Mouse (Mus musculus) myocyte (in vitro differentiated cells): ENCODE measurements around the gene Cutc. TPM values are rescaled to one million over a fixed set of nuclear protein-coding genes. Genes with fewer than 3 reads are reported as not detected.

Experiments used
- H3K27me3 ChIP-seq: one replicate; pipeline ENCODE4 v1.6.1; 2011; ENCODE audit not compliant: control insufficient read depth, insufficient read depth, insufficient read length
- H3K36me3 ChIP-seq: one replicate; pipeline ENCODE4 v1.6.1; 2011; ENCODE audit not compliant: control insufficient read depth, insufficient read depth
- H3K4me2 ChIP-seq: one replicate; pipeline ENCODE4 v1.6.1; 2011; ENCODE audit warnings: low read depth, control low read depth
- H3K4me3 ChIP-seq: one replicate; pipeline ENCODE4 v1.5.1; 2011; ENCODE audit warnings: mild to moderate bottlenecking, control low read depth, moderate library complexity
- H3K79me2 ChIP-seq: one replicate; pipeline ENCODE4 v1.6.1; 2011; ENCODE audit not compliant: control insufficient read depth, insufficient read depth
- H3ac ChIP-seq: one replicate; pipeline ENCODE4 v1.6.1; 2011; ENCODE audit not compliant: control insufficient read depth, insufficient read length
- CEBPB ChIP-seq: IDR thresholded peaks from 2 replicates; pipeline ENCODE4 v1.6.1; 2011; ENCODE audit warnings: mild to moderate bottlenecking, moderate library complexity; ENCODE audit not compliant: poor library complexity, insufficient read depth, severe bottlenecking
- E2F4 ChIP-seq: IDR thresholded peaks from one replicate; pipeline ENCODE4 v1.6.1; 2011; ENCODE audit warnings: mild to moderate bottlenecking, control low read depth, moderate library complexity; ENCODE audit not compliant: insufficient read depth
- MAX ChIP-seq: IDR thresholded peaks from one replicate; pipeline ENCODE4 v1.6.1; 2011; ENCODE audit warnings: low read depth, mild to moderate bottlenecking, control low read depth
- MYOD1 ChIP-seq, 3 experiments: IDR thresholded peaks; one replicate each; pipeline ENCODE4 v1.6.1; 2011; ENCODE audit warnings: control low read depth in 2 of 3, low read depth in 2 of 3, mild to moderate bottlenecking in 2 of 3, moderate library complexity in 1 of 3; ENCODE audit not compliant: insufficient read length in 2 of 3, control insufficient read depth in 1 of 3
- MYOG ChIP-seq, 3 experiments: IDR thresholded peaks; one replicate each; pipeline ENCODE4 v1.6.1; 2011; ENCODE audit warnings: control low read depth in 2 of 3, low read depth in 2 of 3, mild to moderate bottlenecking in 2 of 3; ENCODE audit not compliant: insufficient read length in 2 of 3, control insufficient read depth in 1 of 3, insufficient read depth in 1 of 3
- POLR2A ChIP-seq: IDR thresholded peaks from one replicate; pipeline ENCODE4 v1.6.1; 2011; ENCODE audit warnings: low read depth, mild to moderate bottlenecking, control low read depth, moderate library complexity; ENCODE audit not compliant: insufficient read length
- POLR2AphosphoS2 ChIP-seq: IDR thresholded peaks from one replicate; pipeline ENCODE4 v1.6.1; 2011; ENCODE audit warnings: low read depth, control low read depth; ENCODE audit not compliant: insufficient read length
- REST ChIP-seq: IDR thresholded peaks from one replicate; pipeline ENCODE4 v1.6.1; 2011; ENCODE audit warnings: mild to moderate bottlenecking, control low read depth, moderate library complexity; ENCODE audit not compliant: insufficient read depth, insufficient read length
- SRF ChIP-seq: IDR thresholded peaks from one replicate; pipeline ENCODE4 v1.6.1; 2011; ENCODE audit warnings: low read depth; ENCODE audit not compliant: control insufficient read depth, insufficient read length
- TCF12 ChIP-seq: IDR thresholded peaks from one replicate; pipeline ENCODE4 v1.6.1; 2011; ENCODE audit warnings: mild to moderate bottlenecking, control low read depth; ENCODE audit not compliant: poor library complexity, insufficient read depth, severe bottlenecking
- TCF3 ChIP-seq: IDR thresholded peaks from one replicate; pipeline ENCODE4 v1.6.1; 2011; ENCODE audit warnings: low read depth, control low read depth; ENCODE audit not compliant: insufficient read length
- USF1 ChIP-seq: IDR thresholded peaks from one replicate; pipeline ENCODE4 v1.6.1; 2011; ENCODE audit warnings: low read depth, mild to moderate bottlenecking, control low read depth, moderate library complexity
- polyA plus RNA-seq: library from polyadenylated mRNA; unstranded; fragments of >200 nt; fragmentation: generic; extraction: Trizol; gene quantifications from one replicate; pipeline ENCODE4 v1.2.1, GENCODE M21; 2012; ENCODE audit warnings: missing spikeins

Gene Cutc
- polyA plus RNA-seq, 1 experiment: 5.1 TPM

DNA sequence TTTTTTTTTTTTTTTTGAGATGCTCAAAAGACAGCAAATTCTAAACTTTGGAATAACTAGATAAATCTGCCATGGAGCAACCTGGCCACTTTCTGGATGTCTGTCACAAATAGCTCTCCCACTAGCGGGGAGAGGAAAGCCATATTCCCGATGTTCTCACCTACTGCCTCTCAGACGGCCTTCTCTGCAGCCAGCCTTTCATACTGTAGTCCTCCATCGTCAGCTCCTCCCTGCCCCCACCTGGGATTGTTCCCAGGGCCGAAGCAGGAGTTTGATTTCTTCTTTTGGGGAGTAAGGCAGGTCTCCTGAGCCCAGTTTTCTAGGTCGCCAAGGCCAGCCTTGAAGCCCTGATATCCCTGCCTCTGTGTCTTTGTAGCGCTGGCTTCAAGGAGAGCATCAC is 21.6 kb upstream of the Cutc start:
- Histone ChIP-seq H3K36me3 (peaks cover 9% of the 10 kb centered on the region), H3K4me3 (no peak overlapping the region), H3K27me3 (no peaks in the 10 kb centered on the region), H3K4me2 (no peak overlapping the region), H3ac (no peak overlapping the region), H3K79me2 (no peaks in the 10 kb centered on the region)
- TF ChIP-seq MYOG (IDR thresholded peaks at IDR 0.05; ENCODE audit: control insufficient read depth in 1 of 3, insufficient read depth in 1 of 3, insufficient read length in 2 of 3, low read depth in 2 of 3) (no peak), TCF3 (no peak), MAX (no peak), REST (no peak), TCF12 (no peak), SRF (no peak), E2F4 (no peak), MYOD1 (IDR thresholded peaks at IDR 0.05; ENCODE audit: control insufficient read depth in 1 of 3, insufficient read length in 2 of 3, low read depth in 2 of 3) (no peak), CEBPB (no peak), USF1 (no peak), POLR2A (no peak), POLR2AphosphoS2 (no peak)

GRCm38 (mm10) chr19:43738409-43738808 is 14.4 kb upstream of the Cutc start:
- no peak overlapping the region for H3K4me3 ChIP-seq
- H3K79me2 ChIP-seq: no peaks in the 10 kb centered on the region
- H3K36me3 ChIP-seq: peaks cover 53% of the 10 kb centered on the region
- no peaks in the 10 kb centered on the region for H3K27me3 ChIP-seq
- no peak overlapping the region for H3ac ChIP-seq
- TF ChIP-seq CEBPB (no peak), MYOD1 (IDR thresholded peaks at IDR 0.05; ENCODE audit: control insufficient read depth in 1 of 3, insufficient read length in 2 of 3, low read depth in 2 of 3) (no peak), MAX (no peak), TCF3 (no peak), SRF (no peak)
- H3K4me2 ChIP-seq: no peak overlapping the region

- TF ChIP-seq TCF3 (no peak), TCF12 (no peak), POLR2AphosphoS2 (no peak), E2F4 (no peak), USF1 (no peak), REST (no peak), SRF (no peak), POLR2A (no peak)
- no peaks in the 10 kb centered on the region for H3K79me2 ChIP-seq
- no peak overlapping the region for H3K4me2 ChIP-seq
- peaks cover 77% of the 10 kb centered on the region for H3K36me3 ChIP-seq
- no peaks in the 10 kb centered on the region for H3K27me3 ChIP-seq
- H3ac ChIP-seq: no peak overlapping the region
- no peak overlapping the region for H3K4me3 ChIP-seq
Observed at GRCm38 (mm10) chr19:43743401-43743800, 9.4 kb upstream of the Cutc start.

DNA sequence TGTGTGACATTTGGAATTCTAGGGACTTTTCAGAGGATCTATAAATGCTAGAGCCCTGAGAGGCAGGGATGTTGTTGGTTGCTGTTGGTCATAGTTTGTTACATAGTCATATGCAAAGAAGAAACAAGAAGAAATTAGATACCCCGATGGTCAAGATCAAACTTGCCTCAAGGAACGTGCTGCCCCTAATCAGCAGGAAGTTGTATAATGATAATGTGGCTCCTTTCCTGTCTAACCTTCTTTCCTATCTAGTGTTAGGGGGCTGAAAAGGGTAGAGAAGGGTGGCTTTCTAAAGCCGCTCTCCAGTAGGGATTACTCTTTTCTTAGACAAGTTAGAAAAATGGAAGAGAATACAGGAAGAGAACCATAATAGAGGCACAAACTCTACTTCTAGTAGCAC is 7.1 kb upstream of the Cutc start:
- no peak overlapping the region for H3ac ChIP-seq
- no peak for TF ChIP-seq REST
- H3K79me2 ChIP-seq: no peaks in the 10 kb centered on the region
- no peaks in the 10 kb centered on the region for H3K27me3 ChIP-seq
- peaks cover 74% of the 10 kb centered on the region for H3K36me3 ChIP-seq
- no peak overlapping the region for H3K4me2 ChIP-seq
- H3K4me3 ChIP-seq: no peak overlapping the region

DNA sequence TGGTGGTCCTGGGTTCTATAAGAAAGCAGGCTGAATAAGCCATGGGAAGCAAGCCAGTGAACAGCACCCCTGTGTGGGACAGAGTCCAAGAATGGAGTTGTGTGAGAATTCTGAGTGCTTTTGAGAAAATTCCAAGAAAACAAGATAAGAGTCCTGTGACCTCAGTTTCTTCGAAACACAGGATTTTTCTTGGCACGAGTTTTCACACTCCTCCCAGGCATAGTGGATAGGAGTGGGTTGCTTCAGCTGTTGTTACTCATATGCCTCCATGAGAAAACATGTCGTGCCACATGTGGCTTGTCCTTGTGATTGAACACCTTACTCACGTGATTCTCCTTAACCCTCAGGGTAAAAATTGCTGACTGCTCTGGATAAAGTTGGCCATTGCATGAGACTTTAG is 4.9 kb upstream of the Cutc start:
- Histone ChIP-seq H3K4me3 (no peak overlapping the region), H3K79me2 (no peaks in the 10 kb centered on the region), H3K4me2 (no peak overlapping the region), H3K36me3 (peaks cover 61% of the 10 kb centered on the region), H3K27me3 (no peaks in the 10 kb centered on the region), H3ac (no peak overlapping the region)
- TF ChIP-seq MYOG (IDR thresholded peaks at IDR 0.05; ENCODE audit: control insufficient read depth in 1 of 3, insufficient read depth in 1 of 3, insufficient read length in 2 of 3, low read depth in 2 of 3) (no peak), MAX (no peak), REST (no peak)

DNA sequence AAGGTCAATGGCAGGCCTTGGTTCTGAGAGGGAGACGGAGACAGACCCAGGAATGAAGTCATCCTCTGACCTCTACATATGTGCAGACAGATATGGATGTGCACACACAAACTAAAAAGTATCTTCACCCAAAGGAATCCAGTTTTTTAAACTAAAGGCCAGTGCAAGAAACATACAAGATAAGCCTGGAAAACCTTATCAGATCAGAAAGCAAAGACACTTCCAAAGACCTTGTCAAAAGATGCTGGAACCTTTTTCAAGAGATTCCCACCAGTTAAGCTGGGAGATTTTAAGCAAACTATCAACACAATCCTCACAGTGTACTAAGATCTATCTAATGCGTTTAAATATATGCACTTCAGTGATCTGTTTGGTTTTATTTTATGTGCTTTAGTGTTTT is 2.8 kb upstream of the Cutc start:
- Histone ChIP-seq H3K36me3 (peaks cover 45% of the 10 kb centered on the region), H3K79me2 (no peaks in the 10 kb centered on the region), H3K4me3 (no peak overlapping the region), H3ac (no peak overlapping the region), H3K27me3 (no peaks in the 10 kb centered on the region), H3K4me2 (no peak overlapping the region)
- no peak for TF ChIP-seq USF1
- no peak for TF ChIP-seq POLR2AphosphoS2
- no peak for TF ChIP-seq SRF
- TF ChIP-seq MAX: no peak
- TF ChIP-seq POLR2A: no peak
